Mouse (Mus musculus): ENCODE measurements around the gene Mroh3. TPM values are rescaled to one million over a fixed set of nuclear protein-coding genes. Genes with fewer than 3 reads are reported as not detected.

Gene Mroh3
- polyA plus RNA-seq, 1 experiment from 2014 or later, result 0.78 TPM

DNA sequence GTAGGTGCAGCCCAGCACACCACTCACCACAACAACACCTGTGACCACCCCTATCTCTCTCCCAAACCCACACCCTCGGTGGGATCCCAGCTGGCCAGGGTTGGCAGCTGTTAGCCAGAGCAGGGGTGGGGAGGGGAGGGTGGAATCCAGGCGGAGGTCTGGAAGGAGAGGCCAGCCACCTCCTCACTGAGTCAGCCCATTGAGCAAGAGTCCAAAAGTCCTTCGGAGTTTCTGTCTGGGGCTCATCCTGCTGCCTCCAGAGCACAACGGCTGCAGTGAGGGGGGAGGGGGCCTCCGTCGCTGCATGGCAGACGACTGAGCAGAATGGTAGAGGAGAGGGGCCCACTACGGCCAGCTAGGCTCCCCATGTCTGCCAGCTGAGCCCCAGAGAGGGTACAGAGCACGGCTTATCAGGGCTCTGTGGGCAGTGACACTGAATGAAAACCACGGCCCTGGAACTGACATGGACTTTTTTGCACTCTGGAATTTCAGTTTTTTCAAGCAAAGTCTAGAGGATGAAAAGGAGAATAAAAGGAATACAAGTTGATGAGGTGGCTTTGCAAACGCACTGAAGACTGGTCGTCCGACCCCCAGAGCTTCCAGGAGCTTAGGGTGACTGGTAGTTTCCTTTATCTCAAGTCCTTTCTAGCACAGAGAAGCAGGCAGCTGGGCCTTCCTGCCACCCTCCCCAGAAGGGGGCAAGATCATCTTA lies 15.9 kb upstream of the Mroh3 start:
- WGBS, result 23% methylated on average over 13 of the region's 13 CpGs
- ATAC-seq (ENCODE audit: low FRiP score, low TSS enrichment) (peak; percentile 67), DNase-seq (ENCODE audit: low spot score) (peak; percentile 86)
- Histone ChIP-seq H3K4me3 (ENCODE audit: low read depth, low read length) (peak overlapping the region; percentile 40), H3K27me3 (ENCODE audit: control insufficient read depth, insufficient read depth, low read length) (no peaks in the 10 kb centered on the region), H3K4me1 (replicated peaks; ENCODE audit: control insufficient read depth, insufficient read depth) (peaks cover 5% of the 10 kb centered on the region), H3K27ac (replicated peaks) (peak overlapping the region; percentile 94), H3K4me2 (replicated peaks; ENCODE audit: low read depth) (peak overlapping the region; percentile 93), H3K9ac (ENCODE audit: low read length) (peak overlapping the region; percentile 55), H3K9me3 (ENCODE audit: control insufficient read depth, low read length) (no peaks in the 10 kb centered on the region), H3K36me3 (ENCODE audit: control insufficient read depth, insufficient read depth, low read length) (no peaks in the 10 kb centered on the region; the same call in 1 of the 2 replicates)
- no peak for TF ChIP-seq EP300 (optimal IDR thresholded peaks at IDR 0.05)
- no peak for TF ChIP-seq CTCF (IDR thresholded peaks at IDR 0.05; ENCODE audit: low read depth)

DNA sequence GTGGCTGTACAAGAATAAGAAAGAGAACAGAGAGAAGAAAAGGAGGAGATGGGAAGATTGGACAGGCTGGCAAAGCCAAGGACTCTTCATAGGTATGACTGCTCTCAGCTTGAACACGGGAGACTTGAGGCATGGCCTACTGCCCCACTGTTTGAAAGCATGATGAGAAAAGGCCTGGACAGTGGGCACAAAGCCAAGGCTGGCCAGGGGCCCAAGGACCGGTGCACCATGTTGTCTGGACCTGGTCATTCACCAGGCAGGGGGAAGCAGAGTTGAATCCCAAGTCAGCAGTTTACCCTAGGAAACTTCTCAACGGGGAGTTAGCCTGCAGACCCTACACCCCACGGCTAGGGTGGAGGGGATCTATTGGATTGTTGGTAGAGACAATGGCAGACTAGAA lies 15.2 kb upstream of the Mroh3 start:
- H3K27ac ChIP-seq (replicated peaks), result peak overlapping the region; percentile 94
- H3K27me3 ChIP-seq (ENCODE audit: control insufficient read depth, insufficient read depth, low read length), result no peaks in the 10 kb centered on the region
- peaks cover 5% of the 10 kb centered on the region for H3K4me1 ChIP-seq (replicated peaks; ENCODE audit: control insufficient read depth, insufficient read depth)
- H3K9ac ChIP-seq (ENCODE audit: low read length), result peak overlapping the region; percentile 38; the same call in 1 of the 2 replicates
- ATAC-seq (ENCODE audit: low FRiP score, low TSS enrichment) (no peak), DNase-seq (ENCODE audit: low spot score) (peak; percentile 70)
- H3K36me3 ChIP-seq (ENCODE audit: control insufficient read depth, insufficient read depth, low read length), result no peaks in the 10 kb centered on the region; the same call in 1 of the 2 replicates
- no peaks in the 10 kb centered on the region for H3K9me3 ChIP-seq (ENCODE audit: control insufficient read depth, low read length)
- TF ChIP-seq CTCF (IDR thresholded peaks at IDR 0.05; ENCODE audit: low read depth) (no peak), EP300 (optimal IDR thresholded peaks at IDR 0.05) (no peak)
- peak overlapping the region; percentile 40 for H3K4me3 ChIP-seq (ENCODE audit: low read depth, low read length)
- 38% methylated on average over 4 of the region's 4 CpGs for WGBS
- H3K4me2 ChIP-seq (replicated peaks; ENCODE audit: low read depth), result peak overlapping the region; percentile 93

DNA sequence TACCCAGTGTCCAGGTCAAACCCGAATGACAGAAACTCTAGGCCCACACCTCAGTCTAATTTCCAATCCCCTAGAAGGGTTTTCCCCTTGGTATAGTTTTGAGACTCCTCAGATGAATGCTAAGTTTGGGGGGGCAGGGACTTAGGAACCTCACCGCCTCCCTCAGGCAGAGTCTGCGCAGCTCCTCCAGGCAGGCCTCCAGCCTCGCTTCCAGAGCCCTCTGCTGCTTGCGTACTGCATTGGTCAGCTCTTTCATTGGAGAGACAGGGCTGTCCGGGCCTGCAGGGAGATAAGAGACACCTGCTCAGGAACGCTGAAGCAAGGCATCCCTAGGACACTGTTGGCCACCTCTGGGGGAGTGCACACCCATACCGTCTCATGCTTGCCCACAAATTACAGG lies 14.0 kb upstream of the Mroh3 start:
- Histone ChIP-seq H3K4me3 (ENCODE audit: low read depth, low read length) (no peak overlapping the region), H3K4me2 (replicated peaks; ENCODE audit: low read depth) (no peak overlapping the region), H3K27ac (replicated peaks) (no peak overlapping the region), H3K36me3 (ENCODE audit: control insufficient read depth, insufficient read depth, low read length) (no peaks in the 10 kb centered on the region; the same call in 1 of the 2 replicates), H3K9ac (ENCODE audit: low read length) (no peak overlapping the region), H3K27me3 (ENCODE audit: control insufficient read depth, insufficient read depth, low read length) (no peaks in the 10 kb centered on the region), H3K9me3 (ENCODE audit: control insufficient read depth, low read length) (no peaks in the 10 kb centered on the region), H3K4me1 (replicated peaks; ENCODE audit: control insufficient read depth, insufficient read depth) (peaks cover 5% of the 10 kb centered on the region)
- DNase-seq (ENCODE audit: low spot score) (no peak), ATAC-seq (ENCODE audit: low FRiP score, low TSS enrichment) (no peak)
- no peak for TF ChIP-seq CTCF (IDR thresholded peaks at IDR 0.05; ENCODE audit: low read depth)
- TF ChIP-seq EP300 (optimal IDR thresholded peaks at IDR 0.05), result no peak
- 77% methylated on average over 8 of the region's 8 CpGs for WGBS

- Histone ChIP-seq H3K27ac (replicated peaks) (no peak overlapping the region), H3K9ac (ENCODE audit: low read length) (no peak overlapping the region), H3K4me2 (replicated peaks; ENCODE audit: low read depth) (no peak overlapping the region), H3K4me3 (ENCODE audit: low read depth, low read length) (no peak overlapping the region), H3K27me3 (ENCODE audit: control insufficient read depth, insufficient read depth, low read length) (no peaks in the 10 kb centered on the region), H3K36me3 (ENCODE audit: control insufficient read depth, insufficient read depth, low read length) (no peaks in the 10 kb centered on the region; the same call in 1 of the 2 replicates), H3K4me1 (replicated peaks; ENCODE audit: control insufficient read depth, insufficient read depth) (peaks cover 8% of the 10 kb centered on the region), H3K9me3 (ENCODE audit: control insufficient read depth, low read length) (no peaks in the 10 kb centered on the region)
- no peak for ATAC-seq (ENCODE audit: low FRiP score, low TSS enrichment)
- no peak for DNase-seq (ENCODE audit: low spot score)
- TF ChIP-seq CTCF (IDR thresholded peaks at IDR 0.05; ENCODE audit: low read depth), result no peak
- TF ChIP-seq EP300 (optimal IDR thresholded peaks at IDR 0.05), result no peak
- WGBS, result 84% methylated on average over 8 of the region's 8 CpGs
Observed at GRCm38 (mm10) chr1:136225846-136226245, 13.2 kb upstream of the Mroh3 start.

DNA sequence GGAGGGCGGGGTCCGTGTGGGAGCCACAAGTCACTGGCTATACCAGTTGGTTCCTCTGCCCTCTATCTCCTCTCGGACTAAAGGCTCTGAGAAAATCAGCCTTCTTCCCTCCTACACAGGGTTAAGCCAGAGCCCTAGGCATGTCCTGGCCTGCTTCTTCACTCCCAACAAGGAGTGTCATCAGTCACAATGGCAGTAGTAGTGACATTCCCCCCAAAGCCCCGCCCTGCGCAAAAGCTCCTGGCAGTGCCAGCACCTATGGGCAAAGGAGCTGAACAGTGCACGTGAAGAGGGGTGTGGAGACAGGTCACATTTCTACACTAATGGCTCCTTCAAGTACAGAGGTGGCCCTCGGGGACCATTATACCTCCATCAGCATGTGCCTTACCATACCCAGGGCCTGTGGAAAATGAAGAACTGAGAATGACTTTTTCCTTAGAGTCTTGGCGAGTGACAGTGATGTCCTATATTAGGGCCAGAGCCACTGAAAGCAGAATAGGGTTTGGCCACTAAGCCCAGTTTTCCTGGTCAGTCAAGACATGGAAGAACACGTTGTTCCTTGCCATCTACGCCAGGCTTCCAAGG lies 11.2 kb upstream of the Mroh3 start:
- H3K9ac ChIP-seq (ENCODE audit: low read length), result no peak overlapping the region

DNA sequence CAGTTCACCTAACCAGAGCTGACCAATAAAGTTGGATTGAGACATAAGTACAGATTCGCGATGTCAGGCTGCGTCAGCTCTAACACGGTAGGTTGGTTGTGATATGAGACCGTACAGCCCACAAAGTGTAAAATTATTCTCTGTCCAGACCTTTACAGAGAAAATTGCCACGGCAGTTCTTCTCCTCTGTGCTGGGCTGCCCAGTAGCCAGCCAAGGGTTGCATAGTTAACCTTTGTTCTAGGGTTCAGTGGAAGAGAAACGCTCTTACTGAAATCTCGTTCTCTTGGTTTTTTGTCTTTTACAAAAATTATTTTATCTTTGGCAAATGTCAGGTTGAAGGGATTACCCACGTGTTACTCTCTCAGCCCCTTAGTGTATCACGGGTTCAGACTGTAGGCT lies 9.8 kb upstream of the Mroh3 start:
- WGBS, result 60% methylated on average over 10 of the region's 10 CpGs
- TF ChIP-seq CTCF (IDR thresholded peaks at IDR 0.05; ENCODE audit: low read depth), result no peak
- Histone ChIP-seq H3K4me3 (ENCODE audit: low read depth, low read length) (no peak overlapping the region), H3K4me1 (replicated peaks; ENCODE audit: control insufficient read depth, insufficient read depth) (peaks cover 9% of the 10 kb centered on the region), H3K9ac (ENCODE audit: low read length) (no peak overlapping the region), H3K27me3 (ENCODE audit: control insufficient read depth, insufficient read depth, low read length) (no peaks in the 10 kb centered on the region), H3K27ac (replicated peaks) (no peak overlapping the region), H3K36me3 (ENCODE audit: control insufficient read depth, insufficient read depth, low read length) (peaks cover 5% of the 10 kb centered on the region; the same call in 1 of the 2 replicates), H3K4me2 (replicated peaks; ENCODE audit: low read depth) (no peak overlapping the region), H3K9me3 (ENCODE audit: control insufficient read depth, low read length) (no peaks in the 10 kb centered on the region)
- DNase-seq (ENCODE audit: low spot score) (no peak), ATAC-seq (ENCODE audit: low FRiP score, low TSS enrichment) (no peak)

More for the DNA sequence above, 11.2 kb upstream of the Mroh3 start:
- no peaks in the 10 kb centered on the region for H3K27me3 ChIP-seq (ENCODE audit: control insufficient read depth, insufficient read depth, low read length)
- peaks cover 12% of the 10 kb centered on the region for H3K4me1 ChIP-seq (replicated peaks; ENCODE audit: control insufficient read depth, insufficient read depth)
- no peak overlapping the region for H3K4me2 ChIP-seq (replicated peaks; ENCODE audit: low read depth)
- H3K36me3 ChIP-seq (ENCODE audit: control insufficient read depth, insufficient read depth, low read length), result no peaks in the 10 kb centered on the region; the same call in 1 of the 2 replicates
- H3K27ac ChIP-seq (replicated peaks), result peak overlapping the region; percentile 74
- ATAC-seq (ENCODE audit: low FRiP score, low TSS enrichment), result 0 out of 2 replicates have a peak, but pooled peaks have one; percentile 5
- H3K4me3 ChIP-seq (ENCODE audit: low read depth, low read length), result no peak overlapping the region
- no peaks in the 10 kb centered on the region for H3K9me3 ChIP-seq (ENCODE audit: control insufficient read depth, low read length)
- WGBS, result 71% methylated on average over 10 of the region's 10 CpGs
- no peak for TF ChIP-seq CTCF (IDR thresholded peaks at IDR 0.05; ENCODE audit: low read depth)
- TF ChIP-seq EP300 (optimal IDR thresholded peaks at IDR 0.05), result no peak
- peak; percentile 51 for DNase-seq (ENCODE audit: low spot score)

All from stomach, postnatal 0 days (tissue).